Mouse (Mus musculus) frontal cortex, postnatal 10 days (tissue): ENCODE results near the gene Guca2a.

Source experiments
- DNase-seq, 2 experiments: peaks; one replicate each; pipeline ENCODE4 v3.0.0; 2022; ENCODE audit warnings: low spot score in 2 of 2, mixed read lengths in 1 of 2

Gene Guca2a

DNA sequence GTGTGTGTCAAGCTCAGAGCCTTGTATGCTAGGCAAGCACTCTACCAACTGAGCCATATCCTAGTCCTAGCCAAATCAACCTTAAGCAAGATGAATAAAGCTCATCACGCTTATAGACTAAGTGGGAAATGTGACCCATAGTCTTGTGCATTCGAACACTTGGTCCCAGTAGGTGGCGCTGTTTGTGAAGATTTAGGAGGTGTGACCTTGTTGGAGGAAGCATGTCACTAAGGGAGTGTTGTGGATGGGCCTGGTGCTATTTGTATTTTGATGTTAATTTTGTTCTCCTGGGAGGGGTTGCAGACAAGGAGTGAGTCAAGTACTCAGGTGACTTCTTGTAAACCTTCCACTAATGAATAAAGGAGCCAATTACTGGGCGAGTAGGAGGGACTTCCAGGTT is 5.2 kb downstream of the Guca2a start:
- DNase-seq: no peak

- DNase-seq: no peak
Measured at GRCm38 (mm10) chr4:119657011-119657410, 19.5 kb downstream of the Guca2a start.

DNA sequence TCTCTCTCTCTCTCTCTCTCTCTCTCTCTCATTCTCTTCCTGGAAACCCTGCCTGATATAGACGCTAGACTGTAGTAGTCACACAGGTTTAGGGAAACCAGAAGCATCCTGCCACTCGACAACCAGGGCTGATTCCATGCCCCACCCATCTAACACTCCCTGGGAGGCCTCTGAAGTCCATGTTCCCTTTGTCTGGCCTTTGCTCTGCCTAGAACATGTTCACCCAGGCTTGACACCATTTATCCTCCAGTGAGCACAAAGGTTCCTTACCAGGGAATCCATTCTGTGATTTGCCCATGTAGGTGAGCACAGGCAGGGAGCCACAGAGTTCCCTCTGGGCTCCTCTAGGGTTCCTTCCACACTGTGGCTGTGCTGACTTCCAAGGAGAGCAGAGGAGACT is 20.7 kb downstream of the Guca2a start:
- no peak for DNase-seq

DNA sequence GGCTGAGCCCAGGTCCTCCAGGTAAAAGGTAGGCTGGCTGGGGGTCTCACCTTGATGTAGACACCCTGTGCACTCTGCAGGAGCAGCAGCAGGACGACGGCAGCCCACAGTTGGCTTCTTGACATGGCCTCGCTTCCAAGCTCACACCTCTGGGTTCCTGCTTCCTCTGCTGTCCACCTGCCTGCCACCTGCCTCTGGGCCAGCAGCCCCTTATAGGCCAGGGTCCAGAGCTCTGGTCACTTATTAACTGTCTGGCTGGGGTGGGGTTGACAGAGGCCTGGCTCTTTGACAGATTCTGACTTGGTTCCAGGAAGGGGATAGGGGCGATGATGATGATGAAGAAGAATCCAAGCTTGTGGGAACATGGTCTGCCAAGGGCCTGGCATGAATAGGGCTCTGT is 21.2 kb downstream of the Guca2a start, which contains the start of gene Guca2b:
Gene Guca2b (minus strand): TSS at position 224 of the 400 bp plus-strand sequence.
- DNase-seq: no peak

GRCm38 (mm10) chr4:119660007-119660406 is 22.5 kb downstream of the Guca2a start:
- DNase-seq: no peak

DNA sequence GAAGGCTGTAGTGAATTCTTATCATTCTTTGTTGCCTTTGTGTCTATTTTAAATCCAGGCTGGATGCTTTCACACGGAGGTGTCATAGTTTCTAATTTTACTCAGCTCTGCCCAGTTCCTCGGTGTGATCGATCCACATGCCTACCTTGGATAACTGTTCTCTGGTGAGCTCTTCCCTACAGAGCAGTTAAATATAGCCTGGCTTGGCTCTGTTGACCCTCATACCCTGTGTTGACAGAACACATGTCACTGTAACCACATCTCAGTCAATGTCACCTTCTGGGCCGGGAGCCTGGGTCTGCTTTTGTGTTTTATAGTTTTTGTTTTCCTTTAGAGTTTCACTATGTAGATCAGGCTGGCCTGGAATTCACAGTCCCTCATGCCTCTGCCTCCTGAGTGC is 24.6 kb downstream of the Guca2a start:
- DNase-seq: no peak

- DNase-seq: no peak
Measured at GRCm38 (mm10) chr4:119662976-119663375, 25.5 kb downstream of the Guca2a start.

DNA sequence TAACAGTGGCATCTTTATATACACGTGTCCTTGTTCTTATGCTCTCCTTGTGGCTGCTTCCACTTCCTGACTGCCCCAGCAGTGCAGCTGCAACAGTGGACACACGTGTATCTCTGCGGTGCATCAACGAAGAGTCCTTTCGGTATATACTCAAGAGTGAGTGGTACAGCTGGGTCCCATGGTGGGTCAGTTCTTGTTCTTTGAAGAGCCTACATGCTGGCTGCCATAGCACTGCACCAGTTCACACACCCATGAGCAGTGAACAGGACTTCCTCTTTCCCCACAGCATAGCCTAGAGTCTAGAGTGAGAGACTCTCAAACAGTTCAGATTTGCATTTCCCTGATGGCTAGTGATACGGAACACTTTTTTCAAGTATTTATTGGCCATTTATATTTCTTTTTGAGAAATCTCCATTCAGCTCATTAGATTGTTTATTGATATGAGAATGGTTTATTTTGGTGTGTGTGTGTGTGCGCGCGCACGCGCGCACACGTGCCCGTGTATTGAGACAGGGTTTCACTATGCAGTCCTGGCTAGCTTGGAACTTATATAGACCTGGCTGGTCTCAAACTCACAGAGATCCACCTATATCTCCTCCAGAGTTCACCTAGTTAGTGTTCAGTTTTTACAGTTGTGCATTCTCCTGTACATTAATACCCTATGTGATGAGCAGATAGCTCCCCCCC is 26.0 kb downstream of the Guca2a start:
- DNase-seq: no peak

DNA sequence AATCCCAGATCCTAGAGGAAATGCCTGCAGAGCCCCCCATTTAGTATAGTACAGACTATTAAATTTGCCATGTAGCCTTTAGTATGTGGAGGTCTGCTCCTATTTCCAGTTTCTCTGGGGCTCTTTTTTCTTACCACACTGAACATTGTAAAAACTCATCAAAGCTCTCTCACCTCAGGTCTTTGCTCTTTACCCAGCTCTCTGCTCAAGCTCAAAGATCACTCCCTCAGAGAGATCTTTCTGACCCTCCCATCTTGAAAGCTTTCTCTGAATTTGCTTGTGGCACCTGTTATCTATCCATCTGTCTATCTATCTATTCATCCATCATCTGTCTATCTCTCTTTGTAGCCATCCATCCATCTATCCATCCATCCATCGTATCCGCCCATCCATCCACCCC is 27.7 kb downstream of the Guca2a start:
- DNase-seq: no peak

DNA sequence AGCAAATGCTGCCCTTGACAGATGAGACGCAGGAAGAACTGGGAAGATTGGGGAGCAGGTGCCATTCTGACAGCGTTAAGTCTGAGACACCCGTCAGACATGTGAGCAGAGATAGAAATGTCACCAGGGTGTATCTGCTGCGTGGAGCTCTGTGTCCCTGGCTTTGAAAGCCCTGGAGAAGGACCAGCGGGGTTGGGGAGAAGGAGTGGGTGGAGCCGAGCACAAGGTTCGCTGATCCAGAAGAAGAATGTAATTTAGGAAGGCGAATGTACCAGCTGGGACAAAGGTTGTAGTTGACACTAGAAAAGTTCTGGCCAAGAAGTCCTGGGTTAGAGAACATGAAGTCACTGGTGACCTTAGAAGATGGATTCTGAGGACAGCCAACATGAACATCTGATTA is 28.6 kb downstream of the Guca2a start:
- DNase-seq: no peak

- no peak for DNase-seq
Measured at GRCm38 (mm10) chr4:119667454-119667853, 29.9 kb downstream of the Guca2a start.

DNA sequence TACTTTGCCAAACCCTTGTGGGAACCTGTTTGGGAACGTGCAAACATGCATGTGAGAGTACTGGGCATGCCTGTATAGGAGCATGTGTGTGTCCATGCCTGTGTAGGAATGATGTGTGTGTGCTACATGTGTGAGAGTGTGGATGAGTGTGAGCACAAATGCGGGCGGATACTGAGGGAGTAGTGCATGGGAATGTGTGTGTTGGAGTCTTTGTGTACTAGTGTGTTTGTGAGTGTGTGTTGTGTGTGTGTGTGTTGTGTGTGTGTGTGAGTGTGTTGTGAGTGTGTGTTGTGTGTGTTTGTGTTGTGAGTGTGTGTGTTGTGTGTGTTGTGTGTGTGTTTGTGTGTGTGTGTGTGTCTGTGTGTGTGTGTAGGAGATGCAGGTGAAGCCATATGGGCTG is 30.7 kb downstream of the Guca2a start:
- no peak for DNase-seq

DNA sequence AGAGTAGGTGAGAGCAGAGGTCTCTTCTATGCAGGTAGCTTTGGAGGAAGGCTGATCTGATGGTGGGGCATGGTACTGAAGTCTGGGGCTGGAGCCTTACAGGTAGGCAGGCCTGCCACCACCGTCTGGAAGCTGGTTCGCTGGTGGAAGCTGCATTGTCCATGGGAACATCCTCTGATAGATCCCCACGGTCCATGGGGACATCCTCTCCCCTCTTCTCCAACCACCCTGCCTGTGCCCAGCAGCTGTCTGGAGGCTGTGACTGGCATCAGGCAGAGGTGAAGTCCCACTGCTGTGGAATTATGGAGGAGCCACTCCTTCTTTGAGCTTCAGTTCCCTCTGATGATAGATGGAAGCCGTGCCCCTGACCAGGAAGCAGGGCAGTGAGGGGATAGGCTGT is 31.1 kb downstream of the Guca2a start:
- DNase-seq: no peak

GRCm38 (mm10) chr4:119669356-119670209 is 32.1 kb downstream of the Guca2a start:
- no peak for DNase-seq

GRCm38 (mm10) chr4:119670210-119670555 is 32.7 kb downstream of the Guca2a start:
- no peak for DNase-seq

- DNase-seq: no peak
Measured at GRCm38 (mm10) chr4:119670736-119671135, 33.2 kb downstream of the Guca2a start.

DNA sequence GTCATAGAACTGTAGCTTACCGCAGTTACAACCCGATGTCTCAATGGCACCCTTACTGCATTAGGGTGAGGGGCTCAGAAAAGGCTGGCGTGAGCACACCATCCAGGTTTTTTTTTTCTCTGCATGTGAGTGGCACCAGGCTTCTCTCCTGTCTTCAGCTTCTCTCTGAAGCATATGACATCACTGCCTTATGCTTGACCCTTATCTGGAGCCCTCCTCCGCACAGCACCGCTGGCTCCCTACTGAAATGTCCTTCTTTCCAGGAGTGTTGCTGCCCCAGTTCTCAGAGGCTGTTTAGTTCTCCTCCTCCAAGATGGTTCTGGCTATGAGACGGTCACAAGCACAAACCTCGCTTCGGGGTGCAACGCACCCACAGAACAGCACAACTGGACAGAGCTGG is 33.7 kb downstream of the Guca2a start:
- DNase-seq: no peak

- DNase-seq: no peak
Measured at GRCm38 (mm10) chr4:119672685-119673084, 35.2 kb downstream of the Guca2a start.

DNA sequence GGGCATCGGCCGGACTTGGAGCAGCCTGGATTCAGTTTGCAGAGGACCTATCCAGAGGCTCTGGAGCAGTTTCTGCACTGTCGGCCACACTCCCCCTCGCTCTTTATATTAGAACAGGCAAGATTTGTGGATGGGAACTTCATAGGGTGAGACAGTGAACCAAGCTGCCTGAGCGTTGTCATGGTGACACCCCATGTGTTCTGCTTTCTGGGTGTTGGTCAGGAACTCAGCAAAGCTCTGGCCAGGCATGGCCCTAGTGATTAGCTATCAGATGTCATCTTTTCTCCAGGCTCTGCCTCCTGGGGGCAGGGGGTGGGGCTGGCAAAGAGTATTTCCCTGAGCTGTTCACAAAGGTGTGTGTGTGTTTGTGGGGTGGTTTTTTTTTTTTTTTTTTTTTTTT is 45.1 kb downstream of the Guca2a start:
- DNase-seq: no peak

GRCm38 (mm10) chr4:119685746-119686145 is 48.2 kb downstream of the Guca2a start:
- no peak for DNase-seq
